Mouse (Mus musculus): ENCODE measurements around the gene Tmem274. TPM values are rescaled to one million over a fixed set of nuclear protein-coding genes. Genes with fewer than 3 reads are reported as not detected.

The Tmem274 gene
- total RNA-seq, 2 experiments from 2014 or later = not detected

GRCm38 (mm10) chr4:149517868-149518340 is 40.7 kb downstream of the Tmem274 start, which contains the start of gene Ctnnbip1:
Gene Ctnnbip1, plus strand, starts transcription at chr4:149518236.
- intact Hi-C loops (cut with DNase I) = no loop called here
- peak; percentile 93 to 98 for DNase-seq (ENCODE audit: low spot score in 2 of 2)

- intact Hi-C loops (cut with DNase I) = no loop called here
- DNase-seq (ENCODE audit: low spot score in 2 of 2) = no peak
These were observed 41.4 kb downstream of the Tmem274 start for GRCm38 (mm10) chr4:149518351-149519220.

- DNase-seq (ENCODE audit: low spot score in 2 of 2) = no peak
- intact Hi-C loops (cut with DNase I) = no loop called here
These were observed 44.1 kb downstream of the Tmem274 start for GRCm38 (mm10) chr4:149521258-149521657.

- intact Hi-C loops (cut with DNase I) = no loop called here
- no peak for DNase-seq (ENCODE audit: low spot score in 2 of 2)
These were observed 46.8 kb downstream of the Tmem274 start for GRCm38 (mm10) chr4:149523961-149524360.

- no peak for DNase-seq (ENCODE audit: low spot score in 2 of 2)
- intact Hi-C loops (cut with DNase I) = no loop called here
These were observed 48.0 kb downstream of the Tmem274 start for GRCm38 (mm10) chr4:149525170-149525569.

GRCm38 (mm10) chr4:149525811-149526210 is 48.6 kb downstream of the Tmem274 start:
- intact Hi-C loops (cut with DNase I) = no loop called here

GRCm38 (mm10) chr4:149526330-149526729 is 49.2 kb downstream of the Tmem274 start:
- no peak for DNase-seq (ENCODE audit: low spot score in 2 of 2)
- intact Hi-C loops (cut with DNase I) = no loop called here

More at GRCm38 (mm10) chr4:149525811-149526210, 48.6 kb downstream of the Tmem274 start:
- DNase-seq (ENCODE audit: low spot score in 2 of 2) = no peak

- no peak for DNase-seq (ENCODE audit: low spot score in 2 of 2)
- intact Hi-C loops (cut with DNase I) = no loop called here
These were observed 50.6 kb downstream of the Tmem274 start for GRCm38 (mm10) chr4:149527621-149528354.

GRCm38 (mm10) chr4:149529691-149530090 is 52.5 kb downstream of the Tmem274 start:
- intact Hi-C loops (cut with DNase I) = no loop called here
- no peak for DNase-seq (ENCODE audit: low spot score in 2 of 2)

Other genes starting within 250 kb of the Tmem274 start
- 100 to 1,000 TPM; 432 to 448 TPM for gene Kif1b, start 169.7 kb upstream of the Tmem274 start, total RNA-seq (2021)
- gene Ube4b, start 50.6 kb upstream of the Tmem274 start, total RNA-seq (2021) = 100 to 1,000 TPM in 1 of 2 experiments, 10 to 100 TPM in 1; 93.9 to 103 TPM
- not detected for gene Rbp7, start 22.4 kb upstream of the Tmem274 start, total RNA-seq (2021)
- gene Nmnat1, start 7.8 kb downstream of the Tmem274 start, total RNA-seq (2021) = 1 to 10 TPM; 8.1 to 8.9 TPM
- gene Lzic, start 7.9 kb downstream of the Tmem274 start, total RNA-seq (2021) = 10 to 100 TPM; 18.7 to 19.8 TPM
- 10 to 100 TPM; 40.3 to 41.9 TPM for gene Ctnnbip1, start 40.9 kb downstream of the Tmem274 start, total RNA-seq (2021)
- 1,000 to 10,000 TPM; 1,368 to 1,474 TPM for gene Clstn1, start 109.1 kb downstream of the Tmem274 start, total RNA-seq (2021)
- gene Pik3cd, start 225.2 kb downstream of the Tmem274 start, total RNA-seq (2021) = 10 to 100 TPM; 20.0 to 25.9 TPM

Measured in left cerebral cortex, postnatal 25 days (tissue).